Mouse (Mus musculus) kidney, adult 11 months (tissue): ENCODE results near the gene Gpam.

Source experiments
- DNase-seq: peaks from one replicate; pipeline ENCODE4 v3.0.0; 2022

Gpam gene

GRCm38 (mm10) chr19:55137884-55138283 lies 10.8 kb upstream of the Gpam start:
- no peak for DNase-seq

- peak; percentile 64 for DNase-seq
Measured at GRCm38 (mm10) chr19:55136693-55137427, 9.8 kb upstream of the Gpam start.

GRCm38 (mm10) chr19:55135918-55136317 lies 8.9 kb upstream of the Gpam start:
- no peak for DNase-seq

- DNase-seq: no peak
Measured at GRCm38 (mm10) chr19:55134521-55134920, 7.5 kb upstream of the Gpam start.

GRCm38 (mm10) chr19:55132476-55132875 lies 5.4 kb upstream of the Gpam start:
- no peak for DNase-seq

GRCm38 (mm10) chr19:55131747-55132146 lies 4.7 kb upstream of the Gpam start:
- DNase-seq: no peak

- no peak for DNase-seq
Measured at GRCm38 (mm10) chr19:55128469-55128868, 1.4 kb upstream of the Gpam start.

GRCm38 (mm10) chr19:55125456-55125855 lies 1.6 kb downstream of the Gpam start:
- DNase-seq: no peak

GRCm38 (mm10) chr19:55123001-55123536 lies 4.0 kb downstream of the Gpam start:
- DNase-seq: no peak

GRCm38 (mm10) chr19:55122351-55122980 lies 4.6 kb downstream of the Gpam start:
- DNase-seq: no peak

GRCm38 (mm10) chr19:55121836-55122235 lies 5.2 kb downstream of the Gpam start:
- no peak for DNase-seq

- DNase-seq: no peak
Measured at GRCm38 (mm10) chr19:55120518-55121244, 6.4 kb downstream of the Gpam start.

GRCm38 (mm10) chr19:55119541-55119940 lies 7.5 kb downstream of the Gpam start:
- peak; percentile 95 for DNase-seq

- no peak for DNase-seq
Measured at GRCm38 (mm10) chr19:55117991-55118390, 9.0 kb downstream of the Gpam start.

- no peak for DNase-seq
Measured at GRCm38 (mm10) chr19:55117059-55117815, 9.8 kb downstream of the Gpam start.

- no peak for DNase-seq
Measured at GRCm38 (mm10) chr19:55115532-55115931, 11.5 kb downstream of the Gpam start.

GRCm38 (mm10) chr19:55114825-55115395 lies 12.1 kb downstream of the Gpam start:
- DNase-seq: no peak

- peak; percentile 65 for DNase-seq
Measured at GRCm38 (mm10) chr19:55107896-55108295, 19.1 kb downstream of the Gpam start.

- no peak for DNase-seq
Measured at GRCm38 (mm10) chr19:55105969-55106368, 21.1 kb downstream of the Gpam start.

GRCm38 (mm10) chr19:55103081-55103830 lies 23.8 kb downstream of the Gpam start:
- DNase-seq: peak; percentile 82

GRCm38 (mm10) chr19:55101659-55102058 lies 25.4 kb downstream of the Gpam start:
- no peak for DNase-seq
